Mouse (Mus musculus) spleen, adult 2 months (tissue): ENCODE measurements around the gene Gast. TPM values are rescaled to one million over a fixed set of nuclear protein-coding genes. Genes with fewer than 3 reads are reported as not detected.
A peak's percentile ranks its signal among the peaks of the same experiment; 100 is the strongest.

ENCODE experiments used
- DNase-seq, 2 experiments: peaks; one replicate each; pipeline versions ENCODE4 v3.0.0 to v3.0.0-alpha.2; 2012 to 2021; ENCODE audit warnings: low spot score in 2 of 2, low read depth in 1 of 2
- H3K27ac ChIP-seq: fragments of 200-500 bp; 2 replicates; pipeline ENCODE4 v1.5.1; 2012; ENCODE audit warnings: low read length, inconsistent platforms; ENCODE audit not compliant: insufficient read depth
- H3K27me3 ChIP-seq: fragments of 200-500 bp; 2 replicates; pipeline ENCODE4 v1.6.1; 2012; ENCODE audit warnings: mild to moderate bottlenecking, moderate library complexity, low read length, inconsistent platforms; ENCODE audit not compliant: control insufficient read depth, insufficient read depth
- H3K36me3 ChIP-seq: fragments of 200-500 bp; 2 replicates; pipeline ENCODE4 v1.6.1; 2012; ENCODE audit warnings: mild to moderate bottlenecking, low read length, inconsistent platforms; ENCODE audit not compliant: control insufficient read depth, insufficient read depth
- H3K4me1 ChIP-seq: fragments of 200-500 bp; 2 replicates; pipeline ENCODE4 v1.6.1; 2011; ENCODE audit warnings: inconsistent platforms; ENCODE audit not compliant: control insufficient read depth, insufficient read depth, insufficient read length
- H3K4me3 ChIP-seq: fragments of 200-500 bp; 2 replicates; pipeline ENCODE4 v1.5.1; 2011; ENCODE audit warnings: mild to moderate bottlenecking, inconsistent platforms; ENCODE audit not compliant: insufficient read depth, insufficient read length; ENCODE audit errors: extremely low read depth
- CTCF ChIP-seq: fragments of 200-500 bp; IDR thresholded peaks from 2 replicates; pipeline ENCODE4 v1.5.1; 2011; ENCODE audit warnings: mild to moderate bottlenecking, inconsistent platforms; ENCODE audit not compliant: insufficient read depth, insufficient read length, insufficient replicate concordance; ENCODE audit errors: extremely low read depth
- POLR2A ChIP-seq: fragments of 200-500 bp; IDR thresholded peaks from 2 replicates; pipeline ENCODE4 v1.6.1; 2011; ENCODE audit warnings: low read depth, low read length, inconsistent platforms
- WGBS: fragments of 180-500 bp; shearing (Covaris S2); methylation state at CpG from one replicate; pipeline ENCODE4 v1.1.7; 2018; 5-methylcytosine and 5-hydroxymethylcytosine counted together
- polyA plus RNA-seq: library from polyadenylated mRNA; depleted of rRNA; stranded (reverse); fragments of >200 nt; gene quantifications from 2 replicates; pipeline ENCODE4 v1.2.3, GENCODE M21; 2012; rRNA removed

Gast gene
- not detected in 2 replicates for polyA plus RNA-seq

GRCm38 (mm10) chr11:100333944-100334457 lies at the start of gene Gast:
Gene Gast, plus strand, starts transcription at chr11:100334407.
- H3K36me3 ChIP-seq: no peaks in the 10 kb centered on the region
- TF ChIP-seq CTCF (no peak), POLR2A (no peak)
- H3K27ac ChIP-seq: no peak within 1 kb of the TSS
- H3K4me1 ChIP-seq: no peaks in the 10 kb centered on the region
- H3K4me3 ChIP-seq: no peak within 1 kb of the TSS
- no peak for DNase-seq
- 83% methylated on average over 6 of the region's 6 CpGs for whole genome bisulfite sequencing
- no peaks in the 10 kb centered on the region for H3K27me3 ChIP-seq

GRCm38 (mm10) chr11:100284988-100285387 lies 49.2 kb upstream of the Gast start:
- Histone ChIP-seq H3K4me1 (no peaks in the 10 kb centered on the region), H3K27ac (no peak overlapping the region), H3K27me3 (no peaks in the 10 kb centered on the region), H3K4me3 (no peak overlapping the region), H3K36me3 (no peaks in the 10 kb centered on the region)
- DNase-seq: no peak
- TF ChIP-seq CTCF: no peak
- no peak for TF ChIP-seq POLR2A
- WGBS: 85% methylated on average over 4 of the region's 4 CpGs

GRCm38 (mm10) chr11:100287024-100287423 lies 47.2 kb upstream of the Gast start:
- no peak for DNase-seq

GRCm38 (mm10) chr11:100288942-100289341 lies 45.3 kb upstream of the Gast start:
- TF ChIP-seq CTCF: no peak
- TF ChIP-seq POLR2A: no peak
- DNase-seq: no peak
- WGBS: 87% methylated on average over 6 of the region's 6 CpGs
- Histone ChIP-seq H3K27ac (no peak overlapping the region), H3K4me1 (no peaks in the 10 kb centered on the region), H3K27me3 (no peaks in the 10 kb centered on the region), H3K4me3 (no peak overlapping the region), H3K36me3 (no peaks in the 10 kb centered on the region)

More at GRCm38 (mm10) chr11:100287024-100287423, 47.2 kb upstream of the Gast start:
- Histone ChIP-seq H3K27ac (no peak overlapping the region), H3K4me1 (no peaks in the 10 kb centered on the region), H3K27me3 (no peaks in the 10 kb centered on the region), H3K36me3 (no peaks in the 10 kb centered on the region), H3K4me3 (no peak overlapping the region)
- 71% methylated on average over 10 of the region's 10 CpGs for WGBS
- TF ChIP-seq POLR2A (no peak), CTCF (no peak)

GRCm38 (mm10) chr11:100290235-100290634 lies 44.0 kb upstream of the Gast start:
- 77% methylated on average over 5 of the region's 5 CpGs for WGBS
- DNase-seq: no peak
- Histone ChIP-seq H3K4me3 (no peak overlapping the region), H3K27ac (no peak overlapping the region), H3K36me3 (no peaks in the 10 kb centered on the region), H3K4me1 (no peaks in the 10 kb centered on the region), H3K27me3 (no peaks in the 10 kb centered on the region)
- TF ChIP-seq CTCF (no peak), POLR2A (no peak)

GRCm38 (mm10) chr11:100292884-100293283 lies 41.3 kb upstream of the Gast start:
- H3K27me3 ChIP-seq: no peaks in the 10 kb centered on the region
- WGBS: 81% methylated on average over 6 of the region's 6 CpGs
- H3K27ac ChIP-seq: no peak overlapping the region
- H3K4me1 ChIP-seq: no peaks in the 10 kb centered on the region
- no peak for DNase-seq
- TF ChIP-seq POLR2A (no peak), CTCF (no peak)
- H3K4me3 ChIP-seq: no peak overlapping the region
- H3K36me3 ChIP-seq: no peaks in the 10 kb centered on the region

GRCm38 (mm10) chr11:100295308-100295707 lies 38.9 kb upstream of the Gast start:
- TF ChIP-seq POLR2A: no peak
- TF ChIP-seq CTCF: peak; percentile 99
- no peak overlapping the region for H3K27ac ChIP-seq
- H3K4me3 ChIP-seq: no peak overlapping the region
- WGBS: 8% methylated on average over 10 of the region's 10 CpGs
- H3K4me1 ChIP-seq: no peaks in the 10 kb centered on the region
- H3K36me3 ChIP-seq: no peaks in the 10 kb centered on the region
- H3K27me3 ChIP-seq: no peaks in the 10 kb centered on the region
- peak; percentile 59 to 64 for DNase-seq

GRCm38 (mm10) chr11:100297801-100298200 lies 36.4 kb upstream of the Gast start:
- WGBS: 37% methylated on average over 5 of the region's 5 CpGs
- H3K27me3 ChIP-seq: no peaks in the 10 kb centered on the region
- TF ChIP-seq CTCF (peak; percentile 36; the same call in 1 of the 2 replicates), POLR2A (no peak)
- H3K4me3 ChIP-seq: no peak overlapping the region
- DNase-seq: peak in 1 of 2 experiments; percentile 14
- no peaks in the 10 kb centered on the region for H3K36me3 ChIP-seq
- no peak overlapping the region for H3K27ac ChIP-seq
- no peaks in the 10 kb centered on the region for H3K4me1 ChIP-seq
